Mouse (Mus musculus) MEL (cell line): ENCODE results near the gene Fam166a. TPM values are rescaled to one million over a fixed set of nuclear protein-coding genes. Genes with fewer than 3 reads are reported as not detected.

Experiments
- DNase-seq: peaks from one replicate; pipeline ENCODE4 v3.0.0; 2011; ENCODE audit warnings: low read depth, low spot score
- H3K27ac ChIP-seq: 2 replicates; pipeline ENCODE4 v1.5.1; 2012; ENCODE audit warnings: low read depth, mild to moderate bottlenecking, control low read depth, low read length, moderate library complexity; ENCODE audit not compliant: control insufficient read depth
- H3K27me3 ChIP-seq, 2 experiments: fragments of 150-350 bp in 1 of 2; sonication (generic) in 1 of 2; 2 replicates each; pipeline ENCODE4 v1.6.1; 2012; ENCODE audit warnings: low read length in 2 of 2, mild to moderate bottlenecking in 2 of 2, improper control_type of control experiment in 1 of 2, moderate library complexity in 1 of 2; ENCODE audit not compliant: insufficient read depth in 2 of 2, control insufficient read depth in 1 of 2
- H3K36me3 ChIP-seq, 2 experiments: 2 replicates each; pipeline ENCODE4 v1.6.1; 2012 to 2014; ENCODE audit warnings: low read length in 2 of 2, improper control_type of control experiment in 1 of 2, inconsistent platforms in 1 of 2, mild to moderate bottlenecking in 1 of 2; ENCODE audit not compliant: insufficient read depth in 2 of 2, control insufficient read depth in 1 of 2
- H3K4me1 ChIP-seq, 2 experiments: fragments of 150-350 bp in 1 of 2; sonication (generic) in 1 of 2; 2 replicates each; pipeline ENCODE4 v1.6.1; 2012; ENCODE audit warnings: low read length in 2 of 2, improper control_type of control experiment in 1 of 2, mild to moderate bottlenecking in 1 of 2; ENCODE audit not compliant: insufficient read depth in 2 of 2, control insufficient read depth in 1 of 2
- H3K4me3 ChIP-seq, 2 experiments: fragments of 150-350 bp in 1 of 2; sonication (generic) in 1 of 2; 2 replicates each; pipeline ENCODE4 v1.5.1; 2012; ENCODE audit warnings: low read depth in 2 of 2, low read length in 2 of 2, mild to moderate bottlenecking in 2 of 2, moderate library complexity in 2 of 2, control low read depth in 1 of 2, improper control_type of control experiment in 1 of 2; ENCODE audit not compliant: control insufficient read depth in 1 of 2, insufficient read depth in 1 of 2
- H3K79me2 ChIP-seq: 2 replicates; pipeline ENCODE4 v1.6.1; 2012; ENCODE audit warnings: mild to moderate bottlenecking, low read length, moderate library complexity; ENCODE audit not compliant: control insufficient read depth, poor library complexity, insufficient read depth
- H3K9ac ChIP-seq: 2 replicates; pipeline ENCODE4 v1.6.1; 2012; ENCODE audit warnings: low read depth, mild to moderate bottlenecking, control low read depth, low read length, moderate library complexity; ENCODE audit not compliant: control insufficient read depth, poor library complexity, severe bottlenecking
- H3K9me3 ChIP-seq: fragments of 150-350 bp; sonication (generic); replicated peaks from 2 replicates; pipeline ENCODE4 v1.6.1; 2012; ENCODE audit warnings: mild to moderate bottlenecking, low read length, improper control_type of control experiment, moderate library complexity; ENCODE audit not compliant: insufficient read depth
- BHLHE40 ChIP-seq: IDR thresholded peaks from 2 replicates; pipeline ENCODE4 v1.6.1; 2012; ENCODE audit warnings: low read depth, mild to moderate bottlenecking, inconsistent platforms, low read length, improper control_type of control experiment, borderline replicate concordance
- CHD2 ChIP-seq: IDR thresholded peaks from 2 replicates; pipeline ENCODE4 v1.6.1; 2011; ENCODE audit warnings: low read length, improper control_type of control experiment
- CTCF ChIP-seq, 3 experiments: IDR thresholded peaks in 2 of 3; conservative IDR thresholded peaks in 1 of 3; 2 replicates each; pipeline ENCODE4 v1.5.1; 2011 to 2012; ENCODE audit warnings: low read length in 3 of 3, low read depth in 2 of 3, mild to moderate bottlenecking in 2 of 3, improper control_type of control experiment in 1 of 3, inconsistent platforms in 1 of 3, mixed read lengths in 1 of 3, moderate library complexity in 1 of 3; ENCODE audit not compliant: control insufficient read depth in 1 of 3, insufficient read depth in 1 of 3, poor library complexity in 1 of 3, severe bottlenecking in 1 of 3
- E2F4 ChIP-seq: IDR thresholded peaks from 2 replicates; pipeline ENCODE4 v1.6.1; 2011; ENCODE audit warnings: low read depth, low read length, improper control_type of control experiment, borderline replicate concordance
- EP300 ChIP-seq, 2 experiments: IDR thresholded peaks; 2 replicates each; pipeline ENCODE4 v1.6.1; 2011; ENCODE audit warnings: improper control_type of control experiment in 2 of 2, low read length in 2 of 2, low read depth in 1 of 2, mild to moderate bottlenecking in 1 of 2
- ETS1 ChIP-seq: IDR thresholded peaks from 2 replicates; pipeline ENCODE4 v1.6.1; 2012; ENCODE audit warnings: low read depth, mild to moderate bottlenecking, inconsistent platforms, low read length, improper control_type of control experiment, moderate library complexity
- GABPA ChIP-seq: IDR thresholded peaks from 2 replicates; pipeline ENCODE4 v1.6.1; 2012; ENCODE audit warnings: low read depth, mild to moderate bottlenecking, inconsistent platforms, low read length, improper control_type of control experiment, moderate library complexity
- GATA1 ChIP-seq: IDR thresholded peaks from 2 replicates; pipeline ENCODE4 v1.6.1; 2011; ENCODE audit warnings: low read depth, low read length, improper control_type of control experiment
- HCFC1 ChIP-seq: IDR thresholded peaks from 2 replicates; pipeline ENCODE4 v1.6.1; 2012; ENCODE audit warnings: low read depth, mild to moderate bottlenecking, inconsistent platforms, low read length, improper control_type of control experiment, moderate library complexity
- KAT2A ChIP-seq: conservative IDR thresholded peaks from 2 replicates; pipeline ENCODE4 v1.6.1; 2012; ENCODE audit warnings: low read depth, low read length, improper control_type of control experiment, inconsistent platforms
- MAFK ChIP-seq: IDR thresholded peaks from 2 replicates; pipeline ENCODE4 v1.6.1; 2011; ENCODE audit warnings: low read depth, mild to moderate bottlenecking, low read length, improper control_type of control experiment, borderline replicate concordance
- MAX ChIP-seq: IDR thresholded peaks from 2 replicates; pipeline ENCODE4 v1.6.1; 2011; ENCODE audit warnings: low read length, improper control_type of control experiment
- MEF2A ChIP-seq: IDR thresholded peaks from 2 replicates; pipeline ENCODE4 v1.6.1; 2014; ENCODE audit warnings: low read depth, mild to moderate bottlenecking, inconsistent platforms, low read length, improper control_type of control experiment; ENCODE audit not compliant: poor library complexity, insufficient replicate concordance, severe bottlenecking; ENCODE audit errors: extremely low read depth
- MYB ChIP-seq: IDR thresholded peaks from 2 replicates; pipeline ENCODE4 v1.6.1; 2011; ENCODE audit warnings: mild to moderate bottlenecking, low read depth, low read length, improper control_type of control experiment
- MYC ChIP-seq: IDR thresholded peaks from 2 replicates; pipeline ENCODE4 v1.6.1; 2011; ENCODE audit warnings: low read depth, mild to moderate bottlenecking, low read length, improper control_type of control experiment, moderate library complexity
- NELFE ChIP-seq: IDR thresholded peaks from 2 replicates; pipeline ENCODE4 v1.6.1; 2011; ENCODE audit warnings: low read depth, low read length, improper control_type of control experiment
- NRF1 ChIP-seq: IDR thresholded peaks from 2 replicates; pipeline ENCODE4 v1.6.1; 2014; ENCODE audit warnings: low read depth, mild to moderate bottlenecking, inconsistent platforms, low read length, improper control_type of control experiment, moderate library complexity; ENCODE audit not compliant: poor library complexity, insufficient read depth, severe bottlenecking
- POLR2A ChIP-seq, 2 experiments: IDR thresholded peaks; 2 replicates each; pipeline ENCODE4 v1.6.1; 2011 to 2012; ENCODE audit warnings: low read length in 2 of 2, mild to moderate bottlenecking in 2 of 2, control low read depth in 1 of 2, improper control_type of control experiment in 1 of 2, low read depth in 1 of 2, moderate library complexity in 1 of 2; ENCODE audit not compliant: control insufficient read depth in 1 of 2, insufficient read depth in 1 of 2, poor library complexity in 1 of 2
- POLR2AphosphoS2 ChIP-seq: IDR thresholded peaks from 2 replicates; pipeline ENCODE4 v1.6.1; 2011; ENCODE audit warnings: low read length, improper control_type of control experiment
- RCOR1 ChIP-seq: IDR thresholded peaks from 2 replicates; pipeline ENCODE4 v1.6.1; 2012; ENCODE audit warnings: low read depth, mild to moderate bottlenecking, inconsistent platforms, low read length, improper control_type of control experiment
- SMC3 ChIP-seq: IDR thresholded peaks from 2 replicates; pipeline ENCODE4 v1.6.1; 2011; ENCODE audit warnings: low read depth, low read length, improper control_type of control experiment
- TBP ChIP-seq: IDR thresholded peaks from 2 replicates; pipeline ENCODE4 v1.8.0; 2011; ENCODE audit warnings: low read depth, low read length, improper control_type of control experiment
- TCF12 ChIP-seq: IDR thresholded peaks from 2 replicates; pipeline ENCODE4 v1.6.1; 2014; ENCODE audit warnings: low read depth, mild to moderate bottlenecking, inconsistent platforms, low read length, improper control_type of control experiment, moderate library complexity
- UBTF ChIP-seq: IDR thresholded peaks from 2 replicates; pipeline ENCODE4 v1.6.1; 2012; ENCODE audit warnings: low read depth, mild to moderate bottlenecking, inconsistent platforms, low read length, improper control_type of control experiment, moderate library complexity, borderline replicate concordance; ENCODE audit not compliant: insufficient read depth
- USF2 ChIP-seq, 2 experiments: IDR thresholded peaks; 2 replicates each; pipeline ENCODE4 v1.6.1; 2011 to 2012; ENCODE audit warnings: improper control_type of control experiment in 2 of 2, low read length in 2 of 2, borderline replicate concordance in 1 of 2, inconsistent platforms in 1 of 2, low read depth in 1 of 2, mild to moderate bottlenecking in 1 of 2; ENCODE audit not compliant: insufficient read depth in 1 of 2
- ZKSCAN1 ChIP-seq: IDR thresholded peaks from 2 replicates; pipeline ENCODE4 v1.6.1; 2012; ENCODE audit warnings: low read depth, mild to moderate bottlenecking, inconsistent platforms, low read length, improper control_type of control experiment, moderate library complexity
- ZMIZ1 ChIP-seq: IDR thresholded peaks from 2 replicates; pipeline ENCODE4 v1.6.1; 2012; ENCODE audit warnings: low read depth, mild to moderate bottlenecking, inconsistent platforms, low read length, improper control_type of control experiment, moderate library complexity
- ZNF384 ChIP-seq: IDR thresholded peaks from 2 replicates; pipeline ENCODE4 v1.6.1; 2012; ENCODE audit warnings: low read depth, mild to moderate bottlenecking, inconsistent platforms, low read length, improper control_type of control experiment
- polyA plus RNA-seq, 2 experiments: library from polyadenylated mRNA; stranded (reverse) in 1 of 2; unstranded in 1 of 2; fragments of >175 nt in 1 of 2; fragments of >200 nt in 1 of 2; gene quantifications; 2 replicates each; pipeline versions ENCODE4 v1.2.1 to v1.2.4; 2012; ENCODE audit warnings: low replicate concordance in 2 of 2, low read depth in 1 of 2; ENCODE audit not compliant: insufficient read length in 2 of 2, insufficient read depth in 1 of 2, missing spikeins in 1 of 2
- total RNA-seq: library from RNA; depleted of rRNA; stranded (reverse); fragments of 300-350 nt; gene quantifications from 2 replicates; pipeline ENCODE4 v1.2.3, GENCODE M21; 2012

Fam166a gene
- total and polyA plus RNA-seq, 3 experiments = 1.1 to 15.6 TPM; not detected in 1

DNA sequence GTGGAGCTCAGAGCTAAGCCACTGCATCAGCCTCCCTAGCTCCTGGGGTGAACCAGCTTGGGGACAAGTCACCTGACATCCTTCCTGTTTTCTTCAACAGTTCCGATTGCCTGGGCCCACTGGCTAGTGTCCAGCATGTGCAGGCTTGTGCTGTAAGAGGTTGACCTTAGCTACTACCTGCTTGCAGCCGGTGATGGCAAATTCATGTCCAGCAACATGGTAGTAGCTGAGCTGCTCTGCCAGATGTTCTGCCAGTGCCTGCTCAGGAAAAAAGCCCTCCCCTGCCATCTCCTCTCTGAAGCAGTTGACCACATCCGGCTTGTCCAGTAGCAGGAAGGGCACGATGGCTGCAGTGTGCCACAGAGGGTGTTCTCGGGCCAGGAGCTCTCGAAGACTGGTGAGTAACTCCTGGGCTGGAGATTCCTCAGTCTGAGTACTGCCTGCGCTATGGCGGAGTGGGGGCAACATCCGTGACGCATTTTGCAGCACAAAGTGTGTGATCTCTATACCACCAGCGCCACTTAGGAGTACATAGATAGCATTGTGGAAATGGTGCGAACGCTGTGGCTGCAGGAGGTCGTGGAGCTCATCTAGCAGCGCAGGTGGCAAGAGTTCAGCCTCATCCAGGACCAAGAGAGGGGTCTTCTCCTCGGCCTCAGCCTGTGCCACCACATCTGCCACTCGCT lies 23.9 kb upstream of the Fam166a start (continued):
- TF ChIP-seq MYC (no peak), NRF1 (no peak), ZMIZ1 (0 out of 2 replicates have a peak, but pooled peaks have one; percentile 38), TBP (peak; percentile 58), EP300 (IDR thresholded peaks at IDR 0.05; ENCODE audit: low read depth in 1 of 2, low read length in 2 of 2) (peak in 1 of 2 experiments; percentile 14; a peak in 1 of 4 replicates), MAX (no peak), CHD2 (no peak), POLR2A (IDR thresholded peaks at IDR 0.05; ENCODE audit: control insufficient read depth in 1 of 2, insufficient read depth in 1 of 2, low read depth in 1 of 2, low read length in 2 of 2, poor library complexity in 1 of 2) (peak in 1 of 2 experiments; percentile 62; a peak in 2 of 4 replicates), GATA1 (no peak), ZNF384 (no peak), SMC3 (no peak), HCFC1 (0 out of 2 replicates have a peak, but pooled peaks have one; percentile 11), KAT2A (no peak), USF2 (IDR thresholded peaks at IDR 0.05; ENCODE audit: borderline replicate concordance in 1 of 2, insufficient read depth in 1 of 2, low read depth in 1 of 2, low read length in 2 of 2) (no peak), MEF2A (no peak), NELFE (no peak; the same call in 1 of the 2 replicates), CTCF (IDR thresholded peaks at IDR 0.05 in 2 of 3, conservative IDR thresholded peaks at IDR 0.05 in 1 of 3; ENCODE audit: control insufficient read depth in 1 of 3, insufficient read depth in 1 of 3, low read depth in 2 of 3, low read length in 3 of 3, poor library complexity in 1 of 3, severe bottlenecking in 1 of 3) (no peak)

DNA sequence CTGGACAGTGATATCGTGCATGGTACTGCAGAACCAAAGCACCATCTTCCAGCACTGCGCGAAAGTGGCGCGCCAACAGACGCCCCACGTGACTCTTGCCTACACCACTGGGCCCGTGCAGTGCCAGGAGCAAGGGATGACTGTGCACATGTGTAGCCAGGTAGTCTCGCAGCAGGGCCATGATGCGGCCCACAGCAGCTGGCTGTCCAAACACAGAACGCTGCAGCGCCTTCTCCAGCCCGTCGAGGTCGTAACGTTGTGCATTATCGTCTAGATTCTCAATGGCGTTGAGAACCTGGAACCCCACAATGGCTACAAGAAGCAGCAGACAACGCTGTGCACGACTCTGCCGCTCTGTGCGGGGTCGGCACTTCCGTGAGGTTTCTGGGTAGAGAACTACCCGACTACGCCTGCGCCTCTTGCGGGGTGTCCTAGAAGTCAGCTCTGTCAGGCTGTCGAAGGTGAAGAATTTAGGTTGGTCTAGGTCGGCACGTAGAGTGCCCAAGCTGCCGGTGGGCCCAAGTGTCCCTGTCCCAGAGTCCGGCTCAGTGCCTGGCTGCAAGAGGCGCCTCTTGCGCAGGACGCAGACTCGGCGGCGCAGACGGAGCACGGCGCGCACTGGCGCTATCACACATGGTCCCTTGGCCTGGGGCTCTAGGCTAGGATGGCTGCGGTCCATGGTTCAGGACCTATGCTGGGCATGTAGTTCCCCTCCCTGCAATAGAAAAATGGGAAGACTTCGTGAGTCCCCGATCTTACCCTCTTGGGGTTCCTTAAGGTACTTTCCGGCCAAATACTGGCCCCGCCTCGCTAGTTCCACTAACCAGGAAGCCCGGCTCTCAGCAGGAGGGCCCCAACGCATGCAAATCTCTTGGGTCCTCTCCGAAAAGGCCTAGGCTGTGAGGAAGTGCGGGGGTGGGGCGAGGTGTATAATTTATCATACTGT lies 23.1 kb upstream of the Fam166a start:
- peaks cover 6 to 32% of the 10 kb centered on the region in 2 experiments for H3K4me1 ChIP-seq
- peak; percentile 97 for DNase-seq
- no peaks in the 10 kb centered on the region for H3K9me3 ChIP-seq
- H3K27me3 ChIP-seq = no peaks in the 10 kb centered on the region
- H3K27ac ChIP-seq = peak overlapping the region; percentile 96
- peaks cover 21% of the 10 kb centered on the region for H3K79me2 ChIP-seq
- H3K4me3 ChIP-seq = peak overlapping the region; percentile 57 to 72
- H3K9ac ChIP-seq = peak overlapping the region; percentile 87
- peaks cover 0 to 17% of the 10 kb centered on the region in 2 experiments; a peak in 2 of 4 replicates for H3K36me3 ChIP-seq
- TF ChIP-seq E2F4 = peak; percentile 58; the same call in 1 of the 2 replicates
- 0 out of 2 replicates have a peak, but pooled peaks have one; percentile 47 for TF ChIP-seq TCF12
- 0 out of 2 replicates have a peak, but pooled peaks have one; percentile 62 for TF ChIP-seq UBTF
- TF ChIP-seq MYC = peak; percentile 76
- no peak for TF ChIP-seq SMC3
- no peak for TF ChIP-seq ZKSCAN1
- no peak; the same call in 1 of the 2 replicates for TF ChIP-seq KAT2A
- TF ChIP-seq RCOR1 = no peak; the same call in 1 of the 2 replicates
- TF ChIP-seq GATA1 = no peak
- peak; percentile 61 for TF ChIP-seq HCFC1
- peak; percentile 50; the same call in 1 of the 2 replicates for TF ChIP-seq BHLHE40
- peak; percentile 85 for TF ChIP-seq ZMIZ1
- peak; percentile 91 for TF ChIP-seq MAX
- TF ChIP-seq CHD2 = no peak
- TF ChIP-seq POLR2A (IDR thresholded peaks at IDR 0.05; ENCODE audit: control insufficient read depth in 1 of 2, insufficient read depth in 1 of 2, low read depth in 1 of 2, low read length in 2 of 2, poor library complexity in 1 of 2) = peak; percentile 45 to 76
- no peak for TF ChIP-seq MAFK
- TF ChIP-seq POLR2AphosphoS2 = peak; percentile 59; the same call in 1 of the 2 replicates
- peak; percentile 64 for TF ChIP-seq ETS1
- TF ChIP-seq MYB = no peak
- TF ChIP-seq GABPA = no peak
- TF ChIP-seq MEF2A = no peak
